Mouse (Mus musculus): ENCODE results near the gene Slc26a9. TPM values are rescaled to one million over a fixed set of nuclear protein-coding genes. Genes with fewer than 3 reads are reported as not detected.
A peak's percentile ranks its signal among the peaks of the same experiment; 100 is the strongest.

Slc26a9 gene
- polyA plus RNA-seq, 1 experiment from 2014 or later: not detected

DNA sequence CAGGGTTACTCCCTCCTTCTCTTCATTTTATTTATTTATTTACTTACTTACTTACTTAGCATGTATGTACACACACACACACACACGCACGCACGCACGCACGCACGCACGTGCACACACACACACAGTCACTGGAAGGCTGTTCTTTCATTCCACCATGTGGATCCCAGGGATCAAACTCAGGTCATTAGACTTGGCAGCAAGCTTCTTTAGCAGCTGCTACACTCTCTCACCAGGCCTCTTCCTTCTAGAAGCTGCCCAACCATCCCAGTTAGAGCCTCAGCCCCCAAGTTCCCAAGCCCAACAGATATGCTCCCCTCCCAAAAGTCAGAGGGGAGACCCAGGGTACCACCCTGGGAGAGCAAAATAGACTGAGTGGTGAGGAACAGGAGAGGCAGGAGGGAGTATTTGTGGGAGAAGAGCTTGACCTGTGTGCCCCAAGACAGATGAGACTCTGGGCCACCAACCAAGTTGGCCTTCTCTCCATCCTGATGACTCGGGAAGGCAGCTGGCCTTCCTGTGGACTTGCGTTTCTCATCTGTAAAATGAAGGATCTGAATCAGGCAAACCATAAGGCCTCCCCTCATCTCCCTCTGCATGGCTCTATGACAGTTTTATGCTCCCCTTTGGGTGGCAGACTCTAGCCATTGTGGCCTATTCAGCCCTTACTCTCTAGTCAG, 4.2 kb upstream of the Slc26a9 start:
- Histone ChIP-seq H3K9me3 (no peaks in the 10 kb centered on the region), H3K4me1 (no peaks in the 10 kb centered on the region), H3K27me3 (no peaks in the 10 kb centered on the region), H3K9ac (replicated peaks) (no peak overlapping the region), H3K27ac (replicated peaks) (no peak overlapping the region), H3K36me3 (no peaks in the 10 kb centered on the region), H3K4me3 (no peak overlapping the region), H3K4me2 (replicated peaks) (no peak overlapping the region)
- no peak for ATAC-seq (ENCODE audit: low FRiP score, low read depth)
- 95% methylated on average over 9 of the region's 9 CpGs for WGBS

DNA sequence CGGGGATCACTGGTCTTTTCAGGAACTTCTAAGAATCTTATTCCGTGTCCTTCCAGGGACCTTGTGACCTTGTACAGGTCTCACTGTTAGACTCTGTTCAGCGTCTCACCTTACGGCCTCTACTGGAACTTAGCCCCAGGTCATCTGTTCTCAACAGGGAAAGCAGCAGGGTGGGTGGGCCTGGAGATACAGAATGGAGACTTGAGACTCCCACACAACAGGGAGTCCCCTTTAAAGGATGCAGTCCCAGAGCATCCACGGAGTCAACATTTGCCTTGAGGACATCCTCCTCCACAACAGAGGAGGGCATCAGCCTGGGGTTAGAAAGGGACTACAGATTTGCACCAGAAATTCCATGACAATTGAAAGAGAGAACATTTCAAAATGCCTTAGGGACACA, 1.6 kb downstream of the Slc26a9 start:
- Histone ChIP-seq H3K36me3 (no peaks in the 10 kb centered on the region), H3K4me1 (peaks cover 8% of the 10 kb centered on the region; the same call in 1 of the 2 replicates), H3K4me3 (no peak overlapping the region), H3K27ac (replicated peaks) (no peak overlapping the region), H3K4me2 (replicated peaks) (no peak overlapping the region), H3K9ac (replicated peaks) (no peak overlapping the region), H3K9me3 (no peaks in the 10 kb centered on the region), H3K27me3 (0 out of 2 replicates have a peak, but pooled peaks cover under 1% of the 10 kb centered on the region)
- no peak for ATAC-seq (ENCODE audit: low FRiP score, low read depth)
- 67% methylated on average over 5 of the region's 5 CpGs for WGBS

DNA sequence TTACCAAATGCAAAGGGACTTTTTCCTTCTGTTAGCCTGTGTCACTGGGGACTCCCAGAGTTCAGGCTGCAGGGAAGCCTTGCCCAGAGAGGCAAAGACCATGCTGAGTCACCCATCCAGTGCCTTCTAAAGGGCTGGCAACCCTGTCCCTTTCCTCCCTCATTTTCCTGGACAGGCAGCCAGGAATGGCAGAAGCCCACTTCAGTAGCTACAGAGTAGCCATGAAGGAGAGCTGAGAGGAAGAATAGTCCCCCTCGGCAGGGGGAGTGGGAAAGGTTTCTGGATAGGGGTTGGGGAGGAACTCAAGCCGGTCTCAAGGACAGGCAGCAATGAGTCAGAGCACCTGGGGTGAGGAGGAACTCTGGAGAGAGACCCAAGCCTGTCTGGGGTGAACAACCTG, 3.9 kb downstream of the Slc26a9 start:
- Histone ChIP-seq H3K36me3 (no peaks in the 10 kb centered on the region), H3K4me1 (peaks cover 8% of the 10 kb centered on the region; the same call in 1 of the 2 replicates), H3K27ac (replicated peaks) (no peak overlapping the region), H3K4me2 (replicated peaks) (no peak overlapping the region), H3K9ac (replicated peaks) (no peak overlapping the region), H3K27me3 (0 out of 2 replicates have a peak, but pooled peaks cover 5% of the 10 kb centered on the region), H3K4me3 (no peak overlapping the region), H3K9me3 (no peaks in the 10 kb centered on the region)
- WGBS: 63% methylated on average over 2 of the region's 2 CpGs
- ATAC-seq (ENCODE audit: low FRiP score, low read depth): no peak

DNA sequence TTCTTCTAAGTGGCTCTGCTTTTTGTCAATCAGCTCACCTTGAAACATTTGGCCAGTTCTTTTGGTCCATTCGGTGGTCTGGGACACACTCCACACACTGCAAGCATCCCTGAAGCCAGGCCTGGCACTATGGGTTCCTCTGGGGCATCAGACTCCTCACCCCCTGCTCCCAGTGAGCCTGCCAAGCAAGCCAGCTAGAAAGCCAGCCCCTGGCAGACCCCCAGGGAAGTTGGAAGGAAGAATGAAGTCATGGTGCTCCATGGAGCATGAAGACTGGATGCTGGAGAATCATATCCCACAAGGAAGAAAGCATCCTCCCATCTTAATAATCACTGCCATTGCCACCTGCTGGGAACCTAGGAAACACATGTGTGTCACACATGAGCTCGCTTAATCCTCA, 4.8 kb downstream of the Slc26a9 start:
- Histone ChIP-seq H3K4me2 (replicated peaks) (no peak overlapping the region), H3K27me3 (0 out of 2 replicates have a peak, but pooled peaks cover 5% of the 10 kb centered on the region), H3K27ac (replicated peaks) (no peak overlapping the region), H3K9ac (replicated peaks) (no peak overlapping the region), H3K4me1 (peaks cover 8% of the 10 kb centered on the region; the same call in 1 of the 2 replicates), H3K4me3 (no peak overlapping the region), H3K9me3 (no peaks in the 10 kb centered on the region), H3K36me3 (no peaks in the 10 kb centered on the region)
- no peak for ATAC-seq (ENCODE audit: low FRiP score, low read depth)
- 88% methylated on average over 2 of the region's 2 CpGs for WGBS

DNA sequence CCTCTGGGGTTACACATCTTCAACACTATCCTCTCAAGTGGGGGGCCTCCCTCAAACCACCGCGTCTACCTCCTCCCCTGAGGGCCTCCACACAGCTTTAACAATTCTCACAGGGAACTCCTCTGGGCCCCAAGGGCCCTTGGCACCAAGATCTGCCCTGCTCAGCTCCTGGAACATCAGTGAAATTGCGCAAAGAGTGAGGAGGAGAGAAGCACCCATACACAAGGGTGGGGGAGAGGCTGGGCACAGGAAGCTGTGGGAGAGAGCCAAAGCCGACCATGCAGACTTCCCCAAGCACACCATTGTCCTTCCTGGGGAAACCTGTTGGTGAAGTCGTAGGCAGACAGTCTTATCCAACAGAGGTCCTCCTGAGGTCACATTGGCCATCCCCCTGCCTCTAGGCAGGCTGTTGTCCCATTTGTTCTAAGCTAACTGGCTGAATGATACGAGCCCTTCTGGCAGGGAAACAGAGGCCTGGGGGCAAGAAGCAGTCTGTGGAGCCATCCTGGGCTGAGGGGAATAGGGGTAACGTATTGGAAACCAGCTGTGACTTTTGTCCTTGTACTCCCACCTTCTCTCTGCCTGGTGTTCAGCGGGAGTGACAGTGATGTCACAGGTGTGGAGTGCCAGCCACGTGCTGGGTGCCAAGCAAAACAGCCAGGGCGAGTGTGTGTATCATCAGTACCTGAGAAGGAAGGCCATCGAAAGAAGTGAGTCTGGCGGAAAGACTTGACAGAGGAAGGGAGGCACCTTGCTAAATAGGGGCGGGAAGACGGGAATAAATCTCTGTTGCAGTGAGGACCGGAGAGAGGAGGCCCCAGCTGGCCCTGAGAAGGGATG, 6.1 kb downstream of the Slc26a9 start:
- H3K9ac ChIP-seq (replicated peaks): no peak overlapping the region
- no peak overlapping the region for H3K4me2 ChIP-seq (replicated peaks)
- H3K27me3 ChIP-seq: 0 out of 2 replicates have a peak, but pooled peaks cover 5% of the 10 kb centered on the region
- no peak overlapping the region for H3K27ac ChIP-seq (replicated peaks)
- H3K4me3 ChIP-seq: no peak overlapping the region
- 82% methylated on average over 15 of the region's 15 CpGs for WGBS
- no peaks in the 10 kb centered on the region for H3K36me3 ChIP-seq
- H3K9me3 ChIP-seq: no peaks in the 10 kb centered on the region
- peaks cover 8% of the 10 kb centered on the region; the same call in 1 of the 2 replicates for H3K4me1 ChIP-seq
- no peak for ATAC-seq (ENCODE audit: low FRiP score, low read depth)

DNA sequence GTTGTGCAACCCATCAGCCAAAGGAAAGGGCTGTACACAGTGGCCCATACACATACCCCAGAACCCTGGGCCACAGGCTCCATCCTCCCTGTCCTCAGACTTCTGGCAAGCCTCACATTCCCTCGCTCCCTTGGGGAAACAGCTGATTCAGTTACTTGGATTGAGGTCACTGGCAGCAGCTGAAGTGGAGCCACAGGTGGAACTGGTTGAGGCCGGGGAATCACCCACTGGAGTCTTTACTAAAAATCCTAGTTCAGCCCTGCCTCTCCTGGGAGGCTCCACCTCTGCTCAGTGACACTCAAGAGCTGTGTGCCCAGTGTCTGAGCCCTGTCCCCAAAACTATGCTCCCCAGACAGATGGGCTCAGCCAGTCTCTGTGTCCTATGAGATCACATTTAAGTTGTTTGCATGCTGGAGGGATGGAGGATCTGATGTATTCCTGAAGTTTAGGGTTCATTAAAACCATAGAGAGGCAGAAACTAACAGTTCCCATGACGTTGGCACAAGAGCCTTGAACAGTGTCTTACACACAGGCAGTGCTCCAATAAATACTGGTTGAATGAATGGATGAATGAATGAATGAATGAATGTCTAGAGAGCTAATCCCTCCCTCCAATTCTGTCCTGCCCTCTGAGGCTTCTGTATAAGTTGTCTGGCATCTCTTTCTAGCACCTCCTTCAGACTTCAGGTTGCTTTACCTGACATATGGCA, 7.5 kb downstream of the Slc26a9 start:
- Histone ChIP-seq H3K4me2 (replicated peaks) (no peak overlapping the region), H3K9me3 (no peaks in the 10 kb centered on the region), H3K27me3 (0 out of 2 replicates have a peak, but pooled peaks cover 5% of the 10 kb centered on the region), H3K9ac (replicated peaks) (no peak overlapping the region), H3K36me3 (no peaks in the 10 kb centered on the region), H3K27ac (replicated peaks) (no peak overlapping the region), H3K4me1 (peaks cover 5% of the 10 kb centered on the region; the same call in 1 of the 2 replicates), H3K4me3 (no peak overlapping the region)
- WGBS: 77% methylated on average over 3 of the region's 3 CpGs
- ATAC-seq (ENCODE audit: low FRiP score, low read depth): no peak

DNA sequence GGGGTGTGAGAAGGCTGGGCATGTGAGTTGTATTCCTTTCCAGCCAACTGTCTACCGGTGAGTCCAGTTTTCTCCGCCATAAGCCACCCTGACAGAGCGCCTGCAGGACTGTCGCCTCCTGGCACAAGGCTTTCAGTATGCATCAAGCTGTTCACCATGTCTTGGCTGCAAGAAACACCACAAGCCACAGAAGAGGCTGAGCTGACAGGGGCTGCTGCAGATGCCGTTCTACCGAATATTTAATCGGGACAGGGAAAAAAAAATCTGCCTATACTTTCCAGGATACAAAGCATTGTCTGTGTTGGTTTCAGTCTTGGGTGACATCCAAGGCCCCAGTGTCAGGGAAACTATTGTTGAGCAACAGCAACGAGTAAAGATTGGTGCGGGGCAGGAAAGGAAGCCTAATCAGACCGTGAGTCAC, 8.1 kb downstream of the Slc26a9 start:
- 0 out of 2 replicates have a peak, but pooled peaks cover 3% of the 10 kb centered on the region for H3K4me1 ChIP-seq
- 71% methylated on average over 10 of the region's 10 CpGs for WGBS
- H3K27me3 ChIP-seq: 0 out of 2 replicates have a peak, but pooled peaks cover 5% of the 10 kb centered on the region
- no peak overlapping the region for H3K27ac ChIP-seq (replicated peaks)
- H3K4me2 ChIP-seq (replicated peaks): no peak overlapping the region
- H3K36me3 ChIP-seq: no peaks in the 10 kb centered on the region
- ATAC-seq (ENCODE audit: low FRiP score, low read depth): no peak
- no peak overlapping the region for H3K9ac ChIP-seq (replicated peaks)
- H3K4me3 ChIP-seq: no peak overlapping the region
- H3K9me3 ChIP-seq: no peaks in the 10 kb centered on the region

DNA sequence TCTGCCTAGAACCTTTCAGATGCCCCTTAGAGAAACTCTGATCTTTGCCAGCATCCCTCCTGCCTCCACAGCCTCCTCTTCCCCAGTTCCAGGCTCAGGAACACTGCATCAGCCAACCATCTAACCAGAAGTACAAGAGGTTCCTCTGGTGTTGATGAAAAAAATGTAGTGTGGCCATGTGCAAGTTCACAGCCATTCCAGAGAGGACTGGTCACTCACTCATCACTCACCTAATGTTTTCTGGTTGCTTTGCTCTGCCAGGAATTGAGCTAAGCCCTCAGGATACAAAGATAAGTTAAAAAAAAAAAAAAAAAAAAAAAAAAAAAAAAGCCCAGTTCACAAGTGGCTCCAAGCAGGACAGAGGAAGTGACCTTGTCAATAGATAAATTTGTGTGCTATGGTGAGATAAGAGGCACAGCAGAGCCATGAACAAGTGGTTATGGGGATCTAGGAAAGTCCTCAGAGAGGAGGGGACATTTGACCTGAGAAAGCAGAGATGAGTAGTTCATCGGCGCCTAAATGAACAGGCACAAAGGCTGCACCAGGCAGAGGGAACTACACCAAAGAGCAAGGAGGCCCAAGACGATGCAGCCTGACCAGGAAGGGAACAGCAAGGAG, 10.5 kb downstream of the Slc26a9 start:
- no peak overlapping the region for H3K4me2 ChIP-seq (replicated peaks)
- H3K4me1 ChIP-seq: peaks cover 2% of the 10 kb centered on the region; the same call in 1 of the 2 replicates
- 0 out of 2 replicates have a peak, but pooled peaks cover 5% of the 10 kb centered on the region for H3K27me3 ChIP-seq
- no peaks in the 10 kb centered on the region for H3K9me3 ChIP-seq
- no peak overlapping the region for H3K27ac ChIP-seq (replicated peaks)
- H3K4me3 ChIP-seq: no peak overlapping the region
- no peaks in the 10 kb centered on the region for H3K36me3 ChIP-seq
- no peak overlapping the region for H3K9ac ChIP-seq (replicated peaks)
- WGBS: 80% methylated on average over 3 of the region's 3 CpGs
- no peak for ATAC-seq (ENCODE audit: low FRiP score, low read depth)

DNA sequence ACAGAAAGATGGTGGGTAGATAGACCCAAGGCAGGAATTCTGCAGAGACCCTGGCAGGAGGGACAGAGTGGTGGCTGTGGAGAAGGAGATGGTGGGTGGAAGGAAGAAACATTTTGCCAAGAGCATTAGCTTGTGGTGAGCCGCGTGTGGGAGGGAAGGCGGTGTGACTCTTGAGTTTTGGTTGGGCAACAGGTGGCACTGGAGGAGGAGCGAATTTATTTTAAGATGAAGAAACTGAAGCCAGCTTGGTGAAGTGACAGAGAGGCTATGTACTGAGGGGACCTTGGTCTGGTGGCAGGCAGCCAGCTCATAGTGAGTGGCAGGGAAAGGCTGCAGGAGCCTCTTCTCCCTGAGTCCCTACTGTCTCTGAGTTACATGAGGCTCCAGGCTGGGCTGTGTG, 11.1 kb downstream of the Slc26a9 start:
- Histone ChIP-seq H3K4me1 (peaks cover 2% of the 10 kb centered on the region; the same call in 1 of the 2 replicates), H3K4me3 (no peak overlapping the region), H3K9me3 (no peaks in the 10 kb centered on the region), H3K9ac (replicated peaks) (no peak overlapping the region), H3K36me3 (no peaks in the 10 kb centered on the region), H3K4me2 (replicated peaks) (no peak overlapping the region), H3K27me3 (0 out of 2 replicates have a peak, but pooled peaks cover 5% of the 10 kb centered on the region), H3K27ac (replicated peaks) (no peak overlapping the region)
- WGBS: 94% methylated on average over 4 of the region's 4 CpGs
- no peak for ATAC-seq (ENCODE audit: low FRiP score, low read depth)

DNA sequence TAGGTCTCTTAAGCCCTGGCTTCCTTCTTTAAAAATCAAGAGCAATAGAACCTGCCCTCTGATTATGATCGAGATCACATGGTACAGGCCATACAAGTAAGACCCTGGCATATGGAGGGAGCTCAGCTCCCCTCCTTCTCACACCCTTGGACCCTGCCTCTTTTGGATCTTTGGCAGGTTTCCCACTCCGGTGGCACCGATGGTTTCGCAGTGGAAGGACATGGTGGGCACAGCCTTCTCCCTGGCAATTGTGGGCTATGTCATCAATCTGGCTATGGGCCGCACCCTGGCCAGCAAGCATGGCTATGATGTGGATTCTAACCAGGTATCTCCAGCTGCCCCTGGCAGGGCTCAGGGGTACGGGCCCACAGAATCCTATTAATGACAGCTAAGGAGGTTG, 13.4 kb downstream of the Slc26a9 start:
- WGBS: 94% methylated on average over 6 of the region's 6 CpGs

DNA sequence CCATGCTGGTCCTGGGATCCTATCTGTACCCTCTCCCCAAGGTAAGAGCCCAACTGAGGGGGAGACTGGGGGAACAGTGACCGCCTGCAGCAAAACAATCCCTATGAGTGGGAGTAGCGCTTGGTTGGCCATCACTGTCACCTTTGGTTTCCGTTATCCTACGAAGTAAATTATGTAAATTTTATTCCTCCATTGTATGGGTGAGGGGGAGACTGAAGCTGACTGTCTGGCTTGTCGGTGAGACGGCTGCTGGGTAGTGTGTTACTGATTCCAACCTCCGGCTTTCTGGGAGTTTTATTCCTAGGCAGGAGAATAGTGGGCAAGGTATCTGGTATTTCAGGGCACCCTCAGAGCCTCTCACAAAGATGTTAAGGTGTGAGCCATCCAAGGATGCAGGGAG, 15.0 kb downstream of the Slc26a9 start:
- ATAC-seq (ENCODE audit: low FRiP score, low read depth): peak; percentile 54
- Histone ChIP-seq H3K27me3 (no peaks in the 10 kb centered on the region), H3K4me1 (peaks cover 2% of the 10 kb centered on the region; the same call in 1 of the 2 replicates), H3K27ac (replicated peaks) (no peak overlapping the region), H3K36me3 (no peaks in the 10 kb centered on the region), H3K9me3 (no peaks in the 10 kb centered on the region), H3K9ac (replicated peaks) (no peak overlapping the region), H3K4me3 (no peak overlapping the region), H3K4me2 (replicated peaks) (no peak overlapping the region)
- 41% methylated on average over 7 of the region's 7 CpGs for WGBS

More for the DNA sequence above, 13.4 kb downstream of the Slc26a9 start:
- Histone ChIP-seq H3K27ac (replicated peaks) (no peak overlapping the region), H3K36me3 (no peaks in the 10 kb centered on the region), H3K9me3 (no peaks in the 10 kb centered on the region), H3K4me3 (no peak overlapping the region), H3K4me1 (peaks cover 2% of the 10 kb centered on the region; the same call in 1 of the 2 replicates), H3K4me2 (replicated peaks) (no peak overlapping the region), H3K27me3 (no peaks in the 10 kb centered on the region), H3K9ac (replicated peaks) (no peak overlapping the region)
- no peak for ATAC-seq (ENCODE audit: low FRiP score, low read depth)
